Mouse (Mus musculus): ENCODE data around the gene Lgr5. TPM values are rescaled to one million over a fixed set of nuclear protein-coding genes. Genes with fewer than 3 reads are reported as not detected.

Lgr5 gene
- polyA plus RNA-seq, 1 experiment from 2014 or later = 2.3 TPM

GRCm38 (mm10) chr10:115556738-115557242, 30.8 kb downstream of the Lgr5 start:
- H3K4me3 ChIP-seq (ENCODE audit: low read length) = no peak overlapping the region
- no peak overlapping the region for H3K4me2 ChIP-seq (ENCODE audit: low read depth, low read length)
- no peaks in the 10 kb centered on the region; the same call in 1 of the 2 replicates for H3K4me1 ChIP-seq (replicated peaks; ENCODE audit: control insufficient read depth, insufficient read depth, low read length)
- H3K9ac ChIP-seq (ENCODE audit: low read length) = no peak overlapping the region
- no peak for ATAC-seq (ENCODE audit: low read depth)
- H3K36me3 ChIP-seq (ENCODE audit: control insufficient read depth, insufficient read depth, low read length) = no peaks in the 10 kb centered on the region
- WGBS = 52% methylated on average over 11 of the region's 12 CpGs
- no peaks in the 10 kb centered on the region for H3K27me3 ChIP-seq (ENCODE audit: control insufficient read depth, insufficient read depth, low read depth, low read length)
- no peak overlapping the region for H3K27ac ChIP-seq (ENCODE audit: low read length)
- no peaks in the 10 kb centered on the region for H3K9me3 ChIP-seq (ENCODE audit: control insufficient read depth, low read length)

GRCm38 (mm10) chr10:115555191-115555765, 32.3 kb downstream of the Lgr5 start:
- Histone ChIP-seq H3K27ac (ENCODE audit: low read length) (no peak overlapping the region), H3K4me2 (ENCODE audit: low read depth, low read length) (no peak overlapping the region), H3K27me3 (ENCODE audit: control insufficient read depth, insufficient read depth, low read depth, low read length) (no peaks in the 10 kb centered on the region), H3K36me3 (ENCODE audit: control insufficient read depth, insufficient read depth, low read length) (no peaks in the 10 kb centered on the region), H3K9me3 (ENCODE audit: control insufficient read depth, low read length) (no peaks in the 10 kb centered on the region), H3K9ac (ENCODE audit: low read length) (no peak overlapping the region), H3K4me1 (replicated peaks; ENCODE audit: control insufficient read depth, insufficient read depth, low read length) (no peaks in the 10 kb centered on the region), H3K4me3 (ENCODE audit: low read length) (no peak overlapping the region)
- WGBS = 23% methylated on average over 2 of the region's 2 CpGs
- no peak for ATAC-seq (ENCODE audit: low read depth)

DNA sequence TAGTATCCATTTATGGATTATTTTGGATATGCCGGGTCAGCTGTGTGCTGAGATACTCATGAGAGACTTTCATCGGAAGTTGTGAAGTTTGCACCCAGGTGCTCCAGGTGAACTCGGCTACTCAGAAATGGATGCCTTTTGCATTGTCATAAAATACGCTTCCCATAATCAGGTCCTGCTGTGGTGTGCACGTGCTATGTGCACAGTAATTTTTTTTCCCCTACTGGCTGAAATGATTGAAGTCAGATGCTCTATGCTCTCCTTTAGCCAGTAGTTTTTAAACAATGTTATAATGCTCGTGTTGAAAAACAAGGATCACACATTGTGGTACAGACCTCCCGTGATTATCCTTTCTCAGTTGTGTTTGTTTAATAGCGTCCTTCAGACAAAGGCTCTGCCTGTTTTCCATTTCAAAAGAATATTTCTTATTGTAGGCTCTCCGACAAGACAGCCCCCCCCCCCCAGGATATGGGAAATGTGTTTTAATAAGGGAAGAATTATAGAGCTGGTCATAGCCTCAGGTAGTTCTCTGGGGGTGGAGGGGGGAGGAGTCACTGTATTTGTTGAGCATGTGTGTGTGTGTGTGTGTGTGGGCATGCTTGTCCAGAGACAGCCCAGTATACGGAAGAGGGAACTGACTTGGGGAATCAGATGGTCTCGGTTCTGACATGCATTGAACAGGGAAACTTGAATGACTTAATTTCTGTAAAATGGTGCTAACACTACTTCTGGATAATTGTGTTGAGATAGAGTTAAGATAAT, 34.0 kb downstream of the Lgr5 start:
- no peak overlapping the region for H3K4me2 ChIP-seq (ENCODE audit: low read depth, low read length)
- no peak for ATAC-seq (ENCODE audit: low read depth)
- H3K27ac ChIP-seq (ENCODE audit: low read length) = no peak overlapping the region
- H3K4me1 ChIP-seq (replicated peaks; ENCODE audit: control insufficient read depth, insufficient read depth, low read length) = no peaks in the 10 kb centered on the region
- H3K9ac ChIP-seq (ENCODE audit: low read length) = no peak overlapping the region
- WGBS = 76% methylated on average over 11 of the region's 11 CpGs
- H3K4me3 ChIP-seq (ENCODE audit: low read length) = no peak overlapping the region
- H3K27me3 ChIP-seq (ENCODE audit: control insufficient read depth, insufficient read depth, low read depth, low read length) = no peaks in the 10 kb centered on the region
- no peaks in the 10 kb centered on the region for H3K9me3 ChIP-seq (ENCODE audit: control insufficient read depth, low read length)
- H3K36me3 ChIP-seq (ENCODE audit: control insufficient read depth, insufficient read depth, low read length) = no peaks in the 10 kb centered on the region

DNA sequence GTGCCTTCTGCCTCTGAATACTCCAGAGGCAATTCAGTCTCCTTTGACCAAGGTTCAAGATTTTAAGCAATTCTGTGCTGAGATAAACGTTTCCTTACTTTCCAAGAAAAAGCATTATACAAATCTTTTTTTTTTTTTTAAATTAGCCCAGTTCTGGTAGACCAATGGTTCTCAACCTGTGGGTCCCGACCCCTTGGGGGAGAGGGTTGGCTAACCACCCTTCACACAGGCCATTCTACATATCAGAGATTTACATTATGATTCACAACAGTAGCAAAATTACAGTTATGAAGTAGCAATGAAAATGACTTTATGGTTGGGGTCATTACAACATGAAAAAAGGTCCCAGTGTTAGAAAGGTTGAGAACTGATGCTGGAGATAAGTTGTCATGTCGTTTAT, 36.5 kb downstream of the Lgr5 start:
- no peak for ATAC-seq (ENCODE audit: low read depth)
- Histone ChIP-seq H3K27me3 (ENCODE audit: control insufficient read depth, insufficient read depth, low read depth, low read length) (no peaks in the 10 kb centered on the region), H3K27ac (ENCODE audit: low read length) (no peak overlapping the region), H3K9ac (ENCODE audit: low read length) (no peak overlapping the region), H3K36me3 (ENCODE audit: control insufficient read depth, insufficient read depth, low read length) (no peaks in the 10 kb centered on the region), H3K9me3 (ENCODE audit: control insufficient read depth, low read length) (no peaks in the 10 kb centered on the region), H3K4me3 (ENCODE audit: low read length) (no peak overlapping the region), H3K4me1 (replicated peaks; ENCODE audit: control insufficient read depth, insufficient read depth, low read length) (no peaks in the 10 kb centered on the region), H3K4me2 (ENCODE audit: low read depth, low read length) (no peak overlapping the region)
- WGBS = 72% methylated on average over 3 of the region's 3 CpGs

GRCm38 (mm10) chr10:115550253-115550652, 37.3 kb downstream of the Lgr5 start:
- WGBS = 64% methylated on average over 7 of the region's 7 CpGs
- no peak overlapping the region for H3K4me2 ChIP-seq (ENCODE audit: low read depth, low read length)

GRCm38 (mm10) chr10:115542917-115543316, 44.7 kb downstream of the Lgr5 start:
- Histone ChIP-seq H3K4me2 (ENCODE audit: low read depth, low read length) (no peak overlapping the region), H3K27ac (ENCODE audit: low read length) (no peak overlapping the region), H3K9me3 (ENCODE audit: control insufficient read depth, low read length) (no peaks in the 10 kb centered on the region), H3K4me3 (ENCODE audit: low read length) (no peak overlapping the region), H3K36me3 (ENCODE audit: control insufficient read depth, insufficient read depth, low read length) (no peaks in the 10 kb centered on the region), H3K27me3 (ENCODE audit: control insufficient read depth, insufficient read depth, low read depth, low read length) (no peaks in the 10 kb centered on the region), H3K4me1 (replicated peaks; ENCODE audit: control insufficient read depth, insufficient read depth, low read length) (no peaks in the 10 kb centered on the region), H3K9ac (ENCODE audit: low read length) (no peak overlapping the region)
- WGBS = 57% methylated on average over 6 of the region's 6 CpGs
- ATAC-seq (ENCODE audit: low read depth) = no peak

More at GRCm38 (mm10) chr10:115550253-115550652, 37.3 kb downstream of the Lgr5 start:
- Histone ChIP-seq H3K9ac (ENCODE audit: low read length) (no peak overlapping the region), H3K27ac (ENCODE audit: low read length) (no peak overlapping the region), H3K36me3 (ENCODE audit: control insufficient read depth, insufficient read depth, low read length) (no peaks in the 10 kb centered on the region), H3K9me3 (ENCODE audit: control insufficient read depth, low read length) (no peaks in the 10 kb centered on the region), H3K27me3 (ENCODE audit: control insufficient read depth, insufficient read depth, low read depth, low read length) (no peaks in the 10 kb centered on the region), H3K4me1 (replicated peaks; ENCODE audit: control insufficient read depth, insufficient read depth, low read length) (no peaks in the 10 kb centered on the region), H3K4me3 (ENCODE audit: low read length) (no peak overlapping the region)
- no peak for ATAC-seq (ENCODE audit: low read depth)

GRCm38 (mm10) chr10:115530746-115531145, 56.8 kb downstream of the Lgr5 start:
- H3K9me3 ChIP-seq (ENCODE audit: control insufficient read depth, low read length) = no peaks in the 10 kb centered on the region
- no peaks in the 10 kb centered on the region for H3K36me3 ChIP-seq (ENCODE audit: control insufficient read depth, insufficient read depth, low read length)
- ATAC-seq (ENCODE audit: low read depth) = no peak
- H3K4me1 ChIP-seq (replicated peaks; ENCODE audit: control insufficient read depth, insufficient read depth, low read length) = no peaks in the 10 kb centered on the region
- H3K27ac ChIP-seq (ENCODE audit: low read length) = no peak overlapping the region
- 3% methylated on average over 2 of the region's 2 CpGs for WGBS
- no peaks in the 10 kb centered on the region for H3K27me3 ChIP-seq (ENCODE audit: control insufficient read depth, insufficient read depth, low read depth, low read length)
- no peak overlapping the region for H3K9ac ChIP-seq (ENCODE audit: low read length)
- no peak overlapping the region for H3K4me2 ChIP-seq (ENCODE audit: low read depth, low read length)
- no peak overlapping the region for H3K4me3 ChIP-seq (ENCODE audit: low read length)

DNA sequence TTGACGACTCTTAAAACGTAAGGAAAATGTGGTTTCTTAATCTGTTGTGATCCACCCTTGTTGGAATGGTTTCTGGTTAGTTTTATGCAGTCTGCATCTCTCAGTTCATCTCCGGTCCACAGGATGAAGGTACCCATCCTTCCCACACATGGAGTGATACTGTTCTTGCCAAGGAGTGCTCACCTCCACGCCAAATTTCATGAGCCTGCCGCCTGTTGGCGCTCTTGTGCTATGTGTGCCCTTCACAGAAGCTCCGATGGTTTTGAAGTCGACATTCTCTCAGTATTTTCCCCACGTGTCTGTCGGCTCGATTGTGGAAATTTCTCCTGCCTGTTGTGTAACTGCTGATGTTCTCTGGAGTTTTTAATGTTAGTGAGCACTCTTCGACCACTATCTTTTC, 57.8 kb downstream of the Lgr5 start:
- 82% methylated on average over 12 of the region's 12 CpGs for WGBS
- Histone ChIP-seq H3K4me1 (replicated peaks; ENCODE audit: control insufficient read depth, insufficient read depth, low read length) (no peaks in the 10 kb centered on the region), H3K9me3 (ENCODE audit: control insufficient read depth, low read length) (no peaks in the 10 kb centered on the region), H3K4me3 (ENCODE audit: low read length) (no peak overlapping the region), H3K9ac (ENCODE audit: low read length) (no peak overlapping the region), H3K27ac (ENCODE audit: low read length) (no peak overlapping the region), H3K27me3 (ENCODE audit: control insufficient read depth, insufficient read depth, low read depth, low read length) (no peaks in the 10 kb centered on the region), H3K36me3 (ENCODE audit: control insufficient read depth, insufficient read depth, low read length) (no peaks in the 10 kb centered on the region), H3K4me2 (ENCODE audit: low read depth, low read length) (no peak overlapping the region)
- no peak for ATAC-seq (ENCODE audit: low read depth)

- H3K27ac ChIP-seq (ENCODE audit: low read length) = no peak overlapping the region
- H3K4me1 ChIP-seq (replicated peaks; ENCODE audit: control insufficient read depth, insufficient read depth, low read length) = no peaks in the 10 kb centered on the region
- ATAC-seq (ENCODE audit: low read depth) = no peak
- no peak overlapping the region for H3K9ac ChIP-seq (ENCODE audit: low read length)
- no peaks in the 10 kb centered on the region for H3K36me3 ChIP-seq (ENCODE audit: control insufficient read depth, insufficient read depth, low read length)
- no peak overlapping the region for H3K4me2 ChIP-seq (ENCODE audit: low read depth, low read length)
- WGBS = 46% methylated on average over 4 of the region's 4 CpGs
- H3K4me3 ChIP-seq (ENCODE audit: low read length) = no peak overlapping the region
- no peaks in the 10 kb centered on the region for H3K27me3 ChIP-seq (ENCODE audit: control insufficient read depth, insufficient read depth, low read depth, low read length)
- H3K9me3 ChIP-seq (ENCODE audit: control insufficient read depth, low read length) = no peaks in the 10 kb centered on the region
These were observed 58.7 kb downstream of the Lgr5 start for GRCm38 (mm10) chr10:115528892-115529291.

Measured in lung, embryonic 16.5 days (tissue).